Mouse (Mus musculus) ES-Bruce4 (cell line): Measurements from ENCODE around the gene Hoxa13.

Experiments used
- CTCF ChIP-seq: IDR thresholded peaks from one replicate; pipeline ENCODE4 v1.8.1; 2011; ENCODE audit warnings: low read depth, low read length
- EP300 ChIP-seq: IDR thresholded peaks from 2 replicates; pipeline ENCODE4 v1.6.1; 2011; ENCODE audit warnings: low read depth, low read length; ENCODE audit not compliant: insufficient read depth
- POLR2A ChIP-seq: IDR thresholded peaks from one replicate; pipeline ENCODE4 v1.8.1; 2011; ENCODE audit warnings: low read length; ENCODE audit not compliant: insufficient read depth

- TF ChIP-seq CTCF (no peak), POLR2A (no peak), EP300 (no peak)
Observed at GRCm38 (mm10) chr6:52232984-52233545, 27.6 kb downstream of the Hoxa13 start.
